Mouse (Mus musculus): ENCODE data around the gene Tinagl1.

DNA sequence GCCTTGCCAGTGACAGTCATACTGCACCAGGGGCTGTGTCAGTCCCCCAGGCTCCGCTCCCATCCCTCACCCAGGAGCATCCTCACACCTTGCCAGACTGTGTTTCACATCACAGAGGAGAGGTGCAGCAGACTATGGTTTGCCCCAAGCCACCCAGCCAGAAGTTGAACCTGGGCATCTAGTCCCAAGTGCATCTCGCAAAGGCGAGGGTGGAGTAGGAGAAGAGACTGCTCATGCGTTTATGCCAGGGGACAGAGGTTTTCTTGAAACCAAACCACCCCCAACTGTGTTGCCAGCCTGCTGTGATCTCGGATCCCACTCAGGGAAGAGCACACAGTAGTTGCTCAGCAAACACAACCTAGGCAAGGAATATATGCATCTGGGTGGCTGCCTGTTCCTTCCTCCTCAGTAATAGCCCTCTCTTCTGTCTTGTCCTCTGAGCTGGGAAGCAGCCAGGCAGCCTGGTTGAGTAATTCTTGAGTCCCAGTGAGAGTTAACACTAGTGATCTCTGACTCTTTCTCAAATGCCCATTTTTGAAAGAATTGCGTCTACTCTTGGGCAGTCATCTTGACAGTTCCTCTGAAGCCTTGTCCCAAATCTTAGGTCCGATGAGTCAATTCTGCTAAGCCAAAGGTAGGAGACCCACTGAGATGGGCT lies 43.3 kb downstream of the Tinagl1 start:
- TF ChIP-seq CTCF (IDR thresholded peaks at IDR 0.05; ENCODE audit: low read depth, low read length) (no peak), POLR2A (IDR thresholded peaks at IDR 0.05; ENCODE audit: borderline replicate concordance, low read depth, low read length) (no peak)
